Mouse (Mus musculus): Measurements from ENCODE around the gene Mycl. TPM values are rescaled to one million over a fixed set of nuclear protein-coding genes. Genes with fewer than 3 reads are reported as not detected.
"Not testable (repeated sequence)": the region's sequence is repeated elsewhere in the genome, so short reads cannot be mapped to it uniquely, and the experiment has no call there.

The Mycl gene
- polyA plus RNA-seq, 1 experiment, result 0.02 TPM

DNA sequence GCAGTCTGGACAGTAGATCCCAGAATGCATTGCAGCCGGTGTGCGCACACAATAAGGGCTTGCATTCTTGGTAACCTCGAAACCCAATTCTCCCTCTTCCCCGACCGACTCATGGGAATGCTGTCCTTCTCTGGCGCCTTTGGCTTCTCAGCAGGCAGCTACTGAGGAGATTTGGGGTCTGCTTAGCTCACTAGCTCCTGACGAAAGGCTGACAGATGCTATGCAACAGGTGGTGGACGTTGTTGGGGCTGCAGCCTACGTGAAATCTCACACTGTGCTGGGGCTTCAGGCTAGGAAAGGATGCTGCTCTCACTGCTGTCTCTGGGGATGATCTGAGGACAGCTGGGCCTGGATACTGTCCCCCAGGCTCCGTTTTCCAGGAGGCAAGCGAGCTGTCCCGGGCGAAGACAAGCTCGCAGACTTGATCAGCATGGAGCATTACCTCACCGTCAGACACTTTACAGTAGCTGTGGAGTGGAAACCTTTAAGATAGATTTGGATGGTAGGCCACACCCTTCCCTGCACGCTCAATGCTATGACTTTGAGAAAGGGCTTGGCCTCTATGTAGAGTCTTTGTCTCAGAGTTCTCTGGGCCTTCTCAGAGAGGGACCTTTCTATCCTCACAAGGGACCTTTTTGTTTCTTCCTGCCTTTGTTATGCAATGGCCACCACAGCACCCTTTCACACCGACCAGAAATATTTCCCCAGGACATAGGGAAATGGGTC lies 5.3 kb downstream of the Mycl start:
- no peaks in the 10 kb centered on the region; the same call in 1 of the 2 replicates for H3K9me3 ChIP-seq (ENCODE audit: control insufficient read depth, low read length)
- H3K4me3 ChIP-seq (replicated peaks), result no peak overlapping the region
- peaks cover 59% of the 10 kb centered on the region for H3K27me3 ChIP-seq (ENCODE audit: control insufficient read depth)
- H3K36me3 ChIP-seq (ENCODE audit: control insufficient read depth), result no peaks in the 10 kb centered on the region
- no peak for TF ChIP-seq GATA1 (IDR thresholded peaks at IDR 0.05; ENCODE audit: low read length)
- TF ChIP-seq TAL1 (IDR thresholded peaks at IDR 0.05; ENCODE audit: low read length), result no peak
- H3K4me1 ChIP-seq (ENCODE audit: control insufficient read depth), result peaks cover 7% of the 10 kb centered on the region

DNA sequence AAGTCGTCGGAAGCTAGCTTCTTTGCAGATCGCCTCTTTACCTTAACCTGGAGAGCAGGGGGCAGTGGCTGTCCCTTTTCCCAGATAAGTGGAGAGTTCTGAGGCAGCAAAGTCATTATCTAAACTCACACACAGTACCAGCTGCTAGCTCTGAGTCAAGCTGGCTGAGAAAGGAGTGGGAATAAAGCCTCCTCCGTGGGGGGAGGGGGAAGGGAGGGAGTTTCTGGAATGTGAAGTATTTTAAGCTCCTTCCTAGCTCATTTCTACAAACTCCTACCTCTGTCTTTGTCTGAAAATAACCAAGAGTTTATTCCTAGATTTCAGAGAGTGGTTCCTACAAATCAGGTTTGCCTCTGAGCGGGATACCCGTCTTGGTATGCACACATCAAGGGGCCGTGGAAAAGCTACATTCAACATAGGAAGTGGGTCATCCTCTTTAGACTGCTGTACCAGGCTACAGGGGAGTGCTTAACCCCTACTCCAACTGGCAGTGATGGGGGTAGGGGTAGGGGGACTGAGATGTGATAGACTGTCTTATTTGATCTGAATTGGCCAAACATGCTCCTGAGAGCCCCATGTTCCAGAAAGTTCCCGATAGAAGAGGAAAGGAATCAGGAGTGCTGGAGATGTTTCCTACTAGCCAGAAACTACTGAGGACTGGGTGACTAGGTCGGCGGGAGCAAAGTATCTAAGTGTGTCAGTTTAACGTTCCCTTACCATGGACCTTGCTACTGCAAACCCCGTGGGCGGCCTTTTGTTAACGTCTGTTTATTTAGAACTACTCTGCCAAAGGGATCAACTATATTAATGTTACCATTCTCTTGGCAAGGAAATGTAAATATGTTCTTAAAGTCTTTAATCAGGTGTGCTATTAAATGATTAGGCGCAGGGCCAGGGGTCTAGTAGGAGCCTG lies 9.9 kb downstream of the Mycl start:
- peaks cover 13% of the 10 kb centered on the region for H3K27me3 ChIP-seq (ENCODE audit: control insufficient read depth)
- H3K4me1 ChIP-seq (ENCODE audit: control insufficient read depth), result no peaks in the 10 kb centered on the region; the same call in none of the 2 replicates
- H3K36me3 ChIP-seq (ENCODE audit: control insufficient read depth), result no peaks in the 10 kb centered on the region
- no peak overlapping the region for H3K4me3 ChIP-seq (replicated peaks)
- no peak for TF ChIP-seq TAL1 (IDR thresholded peaks at IDR 0.05; ENCODE audit: low read length)
- TF ChIP-seq GATA1 (IDR thresholded peaks at IDR 0.05; ENCODE audit: low read length), result no peak
- H3K9me3 ChIP-seq (ENCODE audit: control insufficient read depth, low read length), result no peaks in the 10 kb centered on the region

DNA sequence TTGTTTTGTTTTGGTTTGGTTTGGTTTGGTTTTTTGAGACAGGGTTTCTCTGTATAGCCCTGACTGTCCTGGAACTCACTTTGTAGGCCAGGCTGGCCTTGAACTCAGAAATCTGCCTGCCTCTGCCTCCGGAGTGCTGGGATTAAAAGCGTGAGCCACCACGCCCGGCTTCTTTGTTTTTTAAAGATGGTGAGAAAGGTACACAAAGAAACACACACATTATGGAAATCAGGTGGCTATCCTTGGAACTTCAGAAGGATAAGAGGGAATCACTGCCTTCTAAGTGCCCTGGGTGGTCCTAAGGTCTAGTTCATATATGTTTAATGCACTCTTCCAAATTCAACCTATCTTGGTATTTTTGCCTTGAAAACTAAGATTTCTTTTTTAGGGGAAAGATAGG lies 17.0 kb downstream of the Mycl start:
- H3K27me3 ChIP-seq (ENCODE audit: control insufficient read depth), result peaks cover 14% of the 10 kb centered on the region
- H3K36me3 ChIP-seq (ENCODE audit: control insufficient read depth); H3K4me3 ChIP-seq (replicated peaks); H3K9me3 ChIP-seq (ENCODE audit: control insufficient read depth, low read length): not testable (repeated sequence)
- peaks cover 17% of the 10 kb centered on the region for H3K4me1 ChIP-seq (ENCODE audit: control insufficient read depth)

DNA sequence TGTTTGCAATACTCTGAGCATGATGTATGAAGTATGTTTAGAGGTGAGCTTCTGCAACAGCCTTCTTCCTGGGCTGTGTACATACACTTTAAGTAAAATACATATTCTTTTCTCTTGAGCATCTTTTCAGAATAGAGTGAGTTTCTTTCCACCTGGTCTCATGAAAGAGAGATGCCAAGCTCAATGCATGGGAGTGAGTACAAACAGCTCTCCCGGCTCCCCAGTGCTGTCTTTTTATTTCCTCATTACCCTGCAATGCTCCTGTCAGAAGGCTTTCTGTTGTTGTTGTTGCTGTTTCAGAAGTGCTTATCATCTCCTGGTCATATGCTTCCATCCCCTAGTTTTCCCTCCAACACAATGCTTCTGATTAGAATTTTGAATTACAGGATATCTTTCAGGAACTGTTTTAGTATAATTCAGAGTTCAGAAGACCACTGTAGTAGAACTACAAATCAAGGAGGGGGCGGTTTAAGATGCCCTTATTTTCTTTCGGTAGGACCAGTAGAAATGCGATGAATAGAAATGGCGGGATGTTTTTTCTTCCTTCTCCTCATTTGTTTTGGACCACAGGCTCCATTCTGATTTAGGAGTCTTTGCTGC lies 18.0 kb downstream of the Mycl start:
- Histone ChIP-seq H3K27me3 (ENCODE audit: control insufficient read depth) (peaks cover 14% of the 10 kb centered on the region), H3K36me3 (ENCODE audit: control insufficient read depth) (peaks cover 2% of the 10 kb centered on the region), H3K4me1 (ENCODE audit: control insufficient read depth) (peaks cover 26% of the 10 kb centered on the region), H3K4me3 (replicated peaks) (no peak overlapping the region), H3K9me3 (ENCODE audit: control insufficient read depth, low read length) (no peaks in the 10 kb centered on the region)
- TF ChIP-seq GATA1 (IDR thresholded peaks at IDR 0.05; ENCODE audit: low read length) (no peak), TAL1 (IDR thresholded peaks at IDR 0.05; ENCODE audit: low read length) (no peak)

DNA sequence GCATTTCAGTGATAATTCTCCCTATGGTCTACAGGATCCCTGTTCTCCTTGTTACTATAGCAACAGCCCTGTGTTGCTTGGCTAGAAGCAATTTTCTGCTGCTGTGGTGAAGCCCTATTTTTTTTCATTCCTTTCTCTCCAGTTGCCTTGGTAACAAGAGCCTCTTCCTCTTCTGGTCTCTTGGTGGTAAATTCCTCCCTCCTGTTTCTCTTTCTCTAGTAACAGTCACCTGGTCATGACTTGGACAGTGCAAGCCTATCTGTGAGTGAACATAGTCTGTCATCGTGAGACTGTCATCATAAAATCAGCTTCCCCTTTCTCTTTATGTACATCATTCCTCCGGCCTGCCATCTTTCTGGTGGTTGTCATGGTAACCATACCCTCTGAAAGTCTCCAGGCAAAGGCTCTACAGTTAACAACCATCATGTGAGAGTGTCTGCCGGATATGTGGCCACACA lies 18.5 kb downstream of the Mycl start:
- TF ChIP-seq GATA1 (IDR thresholded peaks at IDR 0.05; ENCODE audit: low read length) (no peak), TAL1 (IDR thresholded peaks at IDR 0.05; ENCODE audit: low read length) (no peak)
- H3K27me3 ChIP-seq (ENCODE audit: control insufficient read depth), result peaks cover 14% of the 10 kb centered on the region
- H3K4me1 ChIP-seq (ENCODE audit: control insufficient read depth), result peaks cover 31% of the 10 kb centered on the region
- H3K9me3 ChIP-seq (ENCODE audit: control insufficient read depth, low read length), result no peaks in the 10 kb centered on the region
- H3K36me3 ChIP-seq (ENCODE audit: control insufficient read depth), result peaks cover 3% of the 10 kb centered on the region
- no peak overlapping the region for H3K4me3 ChIP-seq (replicated peaks)

DNA sequence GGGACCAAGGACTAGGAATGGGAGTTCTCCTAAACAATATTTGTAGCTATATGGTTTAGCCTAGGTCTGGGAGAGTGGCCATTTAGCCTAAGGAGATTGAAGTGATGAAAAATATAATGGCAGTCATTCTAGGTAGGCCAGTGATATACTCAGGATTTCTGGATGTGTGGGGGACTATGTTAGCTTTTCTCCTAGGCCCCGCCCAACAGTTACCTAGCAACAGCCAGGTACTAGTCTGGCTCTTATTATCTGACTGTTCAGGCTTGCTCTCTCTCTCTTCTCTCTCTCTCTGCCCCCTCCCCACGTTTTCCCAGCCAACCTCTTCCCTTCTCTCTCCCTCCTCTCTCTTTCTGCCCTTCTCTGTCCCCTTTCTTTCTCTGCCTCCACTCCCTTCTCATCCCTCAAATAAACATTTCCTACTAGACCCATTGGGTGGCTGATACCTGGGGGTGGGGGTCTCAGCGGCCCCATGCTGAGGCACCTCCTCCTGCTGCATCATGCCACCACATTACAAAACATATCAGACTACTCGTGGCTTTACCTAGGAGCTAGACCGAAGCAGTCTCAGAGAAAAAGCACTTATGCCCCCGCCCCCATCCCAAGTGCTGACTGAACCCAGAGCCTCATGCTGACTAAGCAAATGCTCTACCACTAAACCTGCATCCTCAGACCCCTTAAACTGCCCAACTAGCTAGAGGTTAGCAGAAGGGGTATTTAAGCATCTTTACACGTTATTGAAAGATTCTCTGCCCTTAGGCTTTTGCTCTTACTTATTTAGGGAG lies 19.2 kb downstream of the Mycl start:
- Histone ChIP-seq H3K4me3 (replicated peaks) (no peak overlapping the region), H3K27me3 (ENCODE audit: control insufficient read depth) (peaks cover 14% of the 10 kb centered on the region), H3K9me3 (ENCODE audit: control insufficient read depth, low read length) (no peaks in the 10 kb centered on the region), H3K36me3 (ENCODE audit: control insufficient read depth) (peaks cover 3% of the 10 kb centered on the region), H3K4me1 (ENCODE audit: control insufficient read depth) (peaks cover 33% of the 10 kb centered on the region)
- TF ChIP-seq GATA1 (IDR thresholded peaks at IDR 0.05; ENCODE audit: low read length) (no peak), TAL1 (IDR thresholded peaks at IDR 0.05; ENCODE audit: low read length) (no peak)

DNA sequence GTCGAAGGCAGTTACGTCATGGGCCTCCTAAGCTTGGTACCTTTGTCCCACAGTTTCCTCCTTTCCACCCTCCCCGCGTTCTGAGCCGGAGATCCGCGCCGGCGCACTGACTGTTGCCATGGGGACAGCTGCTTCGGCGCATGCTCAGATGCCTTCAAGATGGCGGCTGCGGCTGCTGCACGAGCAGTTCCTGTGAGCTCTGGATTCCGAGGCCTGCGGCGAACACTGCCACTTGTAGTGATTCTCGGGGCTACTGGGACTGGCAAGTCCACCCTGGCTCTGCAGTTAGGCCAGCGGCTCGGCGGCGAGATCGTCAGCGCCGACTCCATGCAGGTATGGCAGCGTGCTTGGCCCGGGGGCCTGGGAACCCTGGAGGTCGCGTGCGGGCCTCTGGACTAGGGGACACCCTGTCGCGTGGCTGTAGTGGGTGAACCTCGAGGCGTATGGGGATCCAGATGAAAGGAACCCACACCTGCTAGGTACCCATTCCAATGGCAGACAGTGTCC lies 21.1 kb downstream of the Mycl start, which contains the start of gene Trit1:
Gene Trit1 (plus strand): TSS at position 147 of the 507 bp plus-strand sequence.
- TF ChIP-seq TAL1 (IDR thresholded peaks at IDR 0.05; ENCODE audit: low read length) (no peak), GATA1 (IDR thresholded peaks at IDR 0.05; ENCODE audit: low read length) (no peak)
- H3K4me1 ChIP-seq (ENCODE audit: control insufficient read depth), result peaks cover 33% of the 10 kb centered on the region

DNA sequence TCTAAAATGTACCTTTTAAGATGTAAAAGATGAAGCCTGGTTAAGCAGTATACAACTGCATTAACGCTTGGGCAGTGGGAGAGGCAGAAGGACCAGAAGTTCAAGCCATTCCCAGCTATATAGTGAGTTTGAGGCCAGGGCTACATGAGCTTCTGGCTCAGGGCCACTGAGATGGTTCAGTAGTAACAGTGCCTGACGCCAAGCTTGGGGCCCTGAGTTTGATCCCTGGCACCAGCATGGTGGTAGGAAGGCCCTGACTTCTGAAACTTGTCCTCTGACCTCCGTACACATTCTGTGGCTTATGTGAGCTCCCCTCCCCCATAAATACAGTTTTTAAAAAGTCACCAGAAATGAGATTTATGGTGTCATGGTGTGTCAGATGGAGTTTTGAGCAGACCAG lies 26.1 kb downstream of the Mycl start:
- no peak for TF ChIP-seq TAL1 (IDR thresholded peaks at IDR 0.05; ENCODE audit: low read length)
- TF ChIP-seq GATA1 (IDR thresholded peaks at IDR 0.05; ENCODE audit: low read length), result no peak
- Histone ChIP-seq H3K36me3 (ENCODE audit: control insufficient read depth) (peaks cover 20% of the 10 kb centered on the region), H3K9me3 (ENCODE audit: control insufficient read depth, low read length) (no peaks in the 10 kb centered on the region), H3K4me1 (ENCODE audit: control insufficient read depth) (peaks cover 26% of the 10 kb centered on the region), H3K4me3 (replicated peaks) (no peak overlapping the region), H3K27me3 (ENCODE audit: control insufficient read depth) (no peaks in the 10 kb centered on the region)

More for the DNA sequence above, 21.1 kb downstream of the Mycl start, which contains the start of gene Trit1:
- peak within 1 kb of the TSS; percentile 88 for H3K4me3 ChIP-seq (replicated peaks)
- peaks cover 8% of the 10 kb centered on the region for H3K36me3 ChIP-seq (ENCODE audit: control insufficient read depth)
- H3K9me3 ChIP-seq (ENCODE audit: control insufficient read depth, low read length), result no peaks in the 10 kb centered on the region
- H3K27me3 ChIP-seq (ENCODE audit: control insufficient read depth), result peaks cover 11% of the 10 kb centered on the region
